Mouse (Mus musculus) heart, embryonic 16.5 days (tissue): ENCODE measurements around the gene Aff3. TPM values are rescaled to one million over a fixed set of nuclear protein-coding genes. Genes with fewer than 3 reads are reported as not detected.

ENCODE experiments used
- ATAC-seq: fragments of 200-750 bp; cut with Nextera tagmentation; replicated peaks from 2 replicates; pipeline ENCODE4 v1.8.0; 2017; ENCODE audit warnings: moderate number of reproducible peaks; ENCODE audit not compliant: insufficient read depth, low FRiP score; ENCODE audit errors: extremely low read depth
- H3K27ac ChIP-seq: fragments of 300-500 bp; sonication (generic); 2 replicates; pipeline ENCODE4 v1.5.1; 2014; ENCODE audit warnings: mild to moderate bottlenecking, low read length, control low read depth, moderate library complexity
- H3K27me3 ChIP-seq: fragments of 300-500 bp; sonication (generic); 2 replicates; pipeline ENCODE4 v1.6.1; 2014; ENCODE audit warnings: low read length, mixed read lengths; ENCODE audit not compliant: control insufficient read depth, insufficient read depth
- H3K36me3 ChIP-seq: fragments of 300-500 bp; sonication (generic); 2 replicates; pipeline ENCODE4 v1.6.1; 2014; ENCODE audit not compliant: control insufficient read depth, insufficient read depth
- H3K4me1 ChIP-seq: fragments of 300-500 bp; sonication (generic); 2 replicates; pipeline ENCODE4 v1.6.1; 2014; ENCODE audit warnings: low read length, mixed read lengths; ENCODE audit not compliant: control insufficient read depth, insufficient read depth
- H3K4me2 ChIP-seq: fragments of 300-500 bp; sonication (generic); 2 replicates; pipeline ENCODE4 v1.6.1; 2014; ENCODE audit warnings: low read depth, mild to moderate bottlenecking, control low read depth, low read length
- H3K4me3 ChIP-seq: fragments of 300-500 bp; sonication (generic); 2 replicates; pipeline ENCODE4 v1.5.1; 2014; ENCODE audit warnings: mild to moderate bottlenecking, control low read depth, low read length
- H3K9ac ChIP-seq: fragments of 300-500 bp; sonication (generic); 2 replicates; pipeline ENCODE4 v1.6.1; 2014; ENCODE audit warnings: low read length, control low read depth
- H3K9me3 ChIP-seq: fragments of 300-500 bp; sonication (generic); replicated peaks from 2 replicates; pipeline ENCODE4 v1.6.1; 2016; ENCODE audit warnings: low read length; ENCODE audit not compliant: control insufficient read depth
- WGBS: fragments of 180-500 bp; shearing (Covaris S2); extraction: QIAGEN DNeasy Blood & Tissue Kit; methylation state at CpG from one replicate; pipeline ENCODE4 v1.1.7; 2014; 5-methylcytosine and 5-hydroxymethylcytosine counted together
- polyA plus RNA-seq: library from polyadenylated mRNA; unstranded; fragments of >200 nt; fragmentation: Nextera tagmentation; extraction: Ambion mirVana; gene quantifications from 2 replicates; pipeline ENCODE4 v1.2.1, GENCODE M21; 2015

Gene Aff3
- polyA plus RNA-seq, 1 experiment from 2014 or later, result 2.2 TPM

GRCm38 (mm10) chr1:38140911-38141310 is 523.8 kb downstream of the Aff3 start:
- no peak overlapping the region for H3K4me2 ChIP-seq
- H3K27me3 ChIP-seq, result no peaks in the 10 kb centered on the region
- H3K4me1 ChIP-seq, result no peaks in the 10 kb centered on the region
- H3K9ac ChIP-seq, result no peak overlapping the region
- 74% methylated on average over 2 of the region's 2 CpGs for WGBS
- ATAC-seq, result no peak
- no peak overlapping the region for H3K27ac ChIP-seq
- no peaks in the 10 kb centered on the region for H3K36me3 ChIP-seq
- no peaks in the 10 kb centered on the region for H3K9me3 ChIP-seq
- H3K4me3 ChIP-seq, result no peak overlapping the region

- Histone ChIP-seq H3K9me3 (no peaks in the 10 kb centered on the region), H3K27ac (no peak overlapping the region), H3K4me3 (no peak overlapping the region), H3K4me1 (no peaks in the 10 kb centered on the region), H3K9ac (no peak overlapping the region), H3K4me2 (no peak overlapping the region), H3K27me3 (no peaks in the 10 kb centered on the region), H3K36me3 (no peaks in the 10 kb centered on the region)
- WGBS, result 67% methylated on average over 2 of the region's 2 CpGs
- no peak for ATAC-seq
Observed at GRCm38 (mm10) chr1:38139396-38139795, 525.4 kb downstream of the Aff3 start.

DNA sequence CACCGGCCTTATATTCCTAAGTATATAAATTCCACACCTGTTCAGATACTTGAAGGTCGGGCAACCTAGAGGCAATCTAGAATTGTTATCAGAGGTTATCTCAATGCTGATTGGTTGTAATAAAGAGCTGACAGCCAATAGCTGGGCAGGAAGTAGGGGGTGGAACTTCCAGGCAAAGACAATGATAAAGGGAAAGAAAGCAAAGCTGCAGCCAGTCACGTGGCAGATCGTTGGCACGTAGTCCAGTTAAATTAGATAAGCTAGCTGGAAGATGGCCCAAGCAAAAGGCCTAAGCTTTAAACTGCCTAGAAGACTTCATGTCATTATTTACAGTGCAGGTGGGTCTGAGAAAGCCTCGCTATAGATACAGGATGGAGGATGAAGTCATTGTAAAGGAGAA is 531.8 kb downstream of the Aff3 start:
- Histone ChIP-seq H3K9me3 (no peaks in the 10 kb centered on the region), H3K4me2 (no peak overlapping the region), H3K36me3 (no peaks in the 10 kb centered on the region), H3K4me1 (peaks cover 9% of the 10 kb centered on the region), H3K9ac (no peak overlapping the region), H3K27me3 (no peaks in the 10 kb centered on the region), H3K4me3 (no peak overlapping the region), H3K27ac (no peak overlapping the region)
- 46% methylated on average over 6 of the region's 6 CpGs for WGBS
- no peak for ATAC-seq

DNA sequence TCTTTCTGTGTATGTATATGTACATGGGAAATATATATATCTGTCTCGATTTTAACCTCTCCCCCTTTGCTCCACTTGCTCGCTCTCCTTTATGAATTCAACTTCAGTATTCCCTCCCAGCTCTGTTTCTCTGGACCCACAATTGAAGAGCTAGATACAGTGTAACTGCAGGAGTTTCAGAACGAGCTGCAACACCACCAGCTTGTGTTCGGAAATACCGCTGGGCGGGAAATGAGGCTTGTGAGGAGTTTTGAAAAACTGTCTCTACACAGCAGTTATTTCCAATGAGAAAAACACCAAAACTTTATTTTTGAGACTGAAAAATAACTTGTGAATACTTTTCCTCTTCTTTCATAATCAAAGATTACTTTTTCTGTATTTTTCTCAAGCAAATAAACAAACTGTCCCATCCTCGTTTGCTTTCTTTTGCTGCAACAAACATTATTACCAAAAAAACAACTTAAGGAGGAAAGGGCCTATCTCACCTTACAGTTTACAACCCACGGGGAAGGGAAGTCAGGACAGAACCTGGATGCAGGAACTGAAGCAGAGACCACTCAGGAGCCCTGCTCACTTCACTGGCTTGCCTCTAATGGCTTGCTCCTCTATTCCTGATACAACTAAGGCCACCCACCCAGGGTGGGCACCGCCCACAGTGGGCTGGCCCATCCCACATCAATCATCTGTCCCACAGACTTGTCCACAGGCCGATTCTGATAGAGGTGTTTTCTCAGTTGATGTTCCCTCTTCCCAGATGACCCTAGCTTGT is 533.9 kb downstream of the Aff3 start:
- no peak for ATAC-seq
- Histone ChIP-seq H3K4me3 (no peak overlapping the region), H3K4me2 (no peak overlapping the region), H3K27ac (no peak overlapping the region), H3K4me1 (peaks cover 15% of the 10 kb centered on the region), H3K36me3 (no peaks in the 10 kb centered on the region), H3K9ac (no peak overlapping the region; the same call in 1 of the 2 replicates), H3K9me3 (no peaks in the 10 kb centered on the region), H3K27me3 (no peaks in the 10 kb centered on the region)
- 48% methylated on average over 10 of the region's 10 CpGs for WGBS

DNA sequence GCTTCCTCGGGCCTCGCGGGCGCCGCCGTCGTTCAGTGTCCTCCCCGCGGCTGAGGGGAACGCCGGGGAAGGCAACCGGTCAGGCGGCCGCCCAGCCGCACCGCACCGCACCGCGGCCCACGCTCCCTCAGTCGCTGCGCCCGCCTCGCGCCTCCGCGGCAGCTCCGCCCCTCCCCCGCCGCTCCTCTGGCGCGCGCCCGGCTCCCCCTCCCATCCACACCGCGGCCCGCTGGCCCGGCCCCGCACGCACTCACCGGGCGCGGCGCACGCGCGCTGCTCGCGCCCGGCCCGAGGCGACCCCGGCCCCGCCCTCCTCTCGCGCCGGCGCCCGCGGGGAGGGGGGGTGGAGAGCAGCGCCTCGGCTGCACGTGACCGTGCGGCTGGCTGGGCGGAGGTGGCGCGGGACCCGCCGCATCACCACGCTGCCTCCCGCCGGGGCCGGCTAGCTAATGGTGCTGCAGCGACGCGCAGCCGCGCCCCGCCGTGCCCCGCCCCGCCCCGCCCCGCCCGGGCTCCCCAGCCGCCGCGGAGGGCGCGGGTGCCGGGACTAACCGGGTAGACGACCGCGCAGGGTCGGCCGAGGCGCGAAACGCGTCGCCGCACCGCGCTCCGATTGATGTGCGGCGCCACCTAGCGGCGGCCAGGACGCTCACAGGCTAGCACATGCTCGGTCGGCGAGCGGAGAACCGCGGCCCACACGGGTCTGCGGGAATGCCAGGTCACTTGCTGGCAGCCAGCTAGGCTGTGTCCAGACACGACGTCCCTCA is 535.1 kb downstream of the Aff3 start, which contains the start of gene Rev1:
TSS of gene Rev1 (minus strand) at position 301 of the 767 bp plus-strand sequence.
- peak within 1 kb of the TSS; percentile 68 for H3K4me3 ChIP-seq
- H3K27ac ChIP-seq, result peak within 1 kb of the TSS; percentile 91
- WGBS, result under 1% methylated on average over 101 of the region's 122 CpGs
- peak; percentile 95 for ATAC-seq
- peaks cover 15% of the 10 kb centered on the region for H3K4me1 ChIP-seq
- no peaks in the 10 kb centered on the region for H3K36me3 ChIP-seq
- peak within 1 kb of the TSS; percentile 96 for H3K4me2 ChIP-seq
- no peaks in the 10 kb centered on the region for H3K27me3 ChIP-seq
- no peaks in the 10 kb centered on the region for H3K9me3 ChIP-seq
- H3K9ac ChIP-seq, result peak within 1 kb of the TSS; percentile 92

GRCm38 (mm10) chr1:38128919-38129436 is 535.8 kb downstream of the Aff3 start:
- under 1% methylated on average over 56 of the region's 68 CpGs for WGBS
- Histone ChIP-seq H3K9me3 (no peaks in the 10 kb centered on the region), H3K36me3 (no peaks in the 10 kb centered on the region), H3K4me2 (peak overlapping the region; percentile 96), H3K27ac (peak overlapping the region; percentile 91), H3K9ac (peak overlapping the region; percentile 92), H3K4me1 (peaks cover 15% of the 10 kb centered on the region), H3K27me3 (no peaks in the 10 kb centered on the region), H3K4me3 (peak overlapping the region; percentile 68)
- peak; percentile 34 for ATAC-seq

Other genes starting within 250 kb of the Aff3 start
- gene Lonrf2, start 171.8 kb upstream of the Aff3 start, polyA plus RNA-seq, result 0.34 and 0.74 TPM in 2 replicates
- 0.90 and 1.4 TPM in 2 replicates for gene Chst10, start 233.2 kb upstream of the Aff3 start, polyA plus RNA-seq